Mouse (Mus musculus) megakaryocyte, embryonic 14.5 days (primary cell): Measurements from ENCODE around the gene Rras.

Source experiments
- FLI1 ChIP-seq: IDR thresholded peaks from 2 replicates; pipeline ENCODE4 v1.6.1; 2012; ENCODE audit warnings: low read length, inconsistent platforms, mixed read lengths
- GATA1 ChIP-seq: IDR thresholded peaks from 3 replicates; pipeline ENCODE4 v1.6.1; 2012; ENCODE audit warnings: mixed read lengths, low read length, inconsistent platforms, borderline replicate concordance

- no peak for TF ChIP-seq GATA1
- TF ChIP-seq FLI1, result no peak
These were observed 4.2 kb upstream of the Rras start for GRCm38 (mm10) chr7:45013366-45014095.
